Mouse (Mus musculus) brain, embryonic 14.5 days (tissue): Measurements from ENCODE around the gene Cep85l.

Experiments used
- CTCF ChIP-seq: fragments of 200-500 bp; IDR thresholded peaks from 2 replicates; pipeline ENCODE4 v1.5.1; 2012; ENCODE audit warnings: inconsistent platforms, mild to moderate bottlenecking, moderate library complexity, borderline replicate concordance; ENCODE audit not compliant: insufficient read depth, insufficient read length; ENCODE audit errors: extremely low read depth
- POLR2A ChIP-seq: fragments of 200-500 bp; IDR thresholded peaks from 2 replicates; pipeline ENCODE4 v1.6.1; 2012; ENCODE audit warnings: mild to moderate bottlenecking, inconsistent platforms, borderline replicate concordance; ENCODE audit not compliant: poor library complexity, insufficient read depth, insufficient read length, severe bottlenecking; ENCODE audit errors: extremely low read depth

DNA sequence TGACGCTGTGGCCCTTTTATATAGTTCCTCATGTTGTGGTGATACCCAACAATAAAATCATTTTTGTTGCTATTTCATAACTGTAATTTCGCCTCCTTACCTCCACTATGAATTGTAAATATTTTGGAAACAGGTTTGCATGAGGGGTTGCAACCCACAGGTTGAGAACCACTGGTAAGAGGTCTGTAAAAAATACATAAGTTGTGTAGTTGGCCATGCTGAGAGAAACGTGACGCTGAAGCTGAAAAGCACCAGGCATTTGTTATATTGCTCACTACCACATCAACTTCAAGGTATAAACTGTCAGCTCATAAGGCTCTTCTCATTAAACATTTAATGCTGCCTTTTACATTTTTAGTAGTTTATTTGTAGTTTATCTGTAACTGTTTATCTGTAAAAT lies 34.2 kb downstream of the Cep85l start:
- TF ChIP-seq CTCF (no peak), POLR2A (no peak)
